Mouse (Mus musculus): ENCODE data around the gene F830045P16Rik. TPM values are rescaled to one million over a fixed set of nuclear protein-coding genes. Genes with fewer than 3 reads are reported as not detected.

F830045P16Rik gene
- polyA plus RNA-seq, 1 experiment from 2014 or later = 0.05 TPM

GRCm38 (mm10) chr2:129423741-129424140 lies 112.7 kb downstream of the F830045P16Rik start:
- Histone ChIP-seq H3K36me3 (ENCODE audit: control insufficient read depth, insufficient read depth, low read length) (no peaks in the 10 kb centered on the region), H3K4me2 (replicated peaks; ENCODE audit: low read depth) (no peak overlapping the region), H3K9me3 (ENCODE audit: control insufficient read depth, low read length) (no peaks in the 10 kb centered on the region), H3K4me3 (ENCODE audit: low read depth, low read length) (no peak overlapping the region), H3K9ac (ENCODE audit: low read length) (no peak overlapping the region), H3K27me3 (ENCODE audit: control insufficient read depth, insufficient read depth, low read length) (no peaks in the 10 kb centered on the region), H3K27ac (replicated peaks) (no peak overlapping the region), H3K4me1 (replicated peaks; ENCODE audit: control insufficient read depth, insufficient read depth) (no peaks in the 10 kb centered on the region)
- whole genome bisulfite sequencing = 67% methylated on average over 3 of the region's 3 CpGs
- TF ChIP-seq CTCF (IDR thresholded peaks at IDR 0.05; ENCODE audit: low read depth) (no peak), EP300 (optimal IDR thresholded peaks at IDR 0.05) (no peak)
- no peak for ATAC-seq (ENCODE audit: low FRiP score, low TSS enrichment)
- no peak for DNase-seq (ENCODE audit: low spot score)

- ATAC-seq (ENCODE audit: low FRiP score, low TSS enrichment) = no peak
- H3K27me3 ChIP-seq (ENCODE audit: control insufficient read depth, insufficient read depth, low read length) = no peaks in the 10 kb centered on the region
- no peak overlapping the region for H3K4me3 ChIP-seq (ENCODE audit: low read depth, low read length)
- H3K27ac ChIP-seq (replicated peaks) = no peak overlapping the region
- 64% methylated on average over 10 of the region's 10 CpGs for WGBS
- no peak overlapping the region for H3K9ac ChIP-seq (ENCODE audit: low read length)
- H3K9me3 ChIP-seq (ENCODE audit: control insufficient read depth, low read length) = no peaks in the 10 kb centered on the region
- no peak for TF ChIP-seq CTCF (IDR thresholded peaks at IDR 0.05; ENCODE audit: low read depth)
- no peak for TF ChIP-seq EP300 (optimal IDR thresholded peaks at IDR 0.05)
- no peak overlapping the region for H3K4me2 ChIP-seq (replicated peaks; ENCODE audit: low read depth)
- no peaks in the 10 kb centered on the region for H3K4me1 ChIP-seq (replicated peaks; ENCODE audit: control insufficient read depth, insufficient read depth)
- no peak for DNase-seq (ENCODE audit: low spot score)
- H3K36me3 ChIP-seq (ENCODE audit: control insufficient read depth, insufficient read depth, low read length) = no peaks in the 10 kb centered on the region
These were observed 115.4 kb downstream of the F830045P16Rik start for GRCm38 (mm10) chr2:129420897-129421561.

GRCm38 (mm10) chr2:129419361-129419880 lies 117.0 kb downstream of the F830045P16Rik start:
- TF ChIP-seq EP300 (optimal IDR thresholded peaks at IDR 0.05) (no peak), CTCF (IDR thresholded peaks at IDR 0.05; ENCODE audit: low read depth) (no peak)
- Histone ChIP-seq H3K9me3 (ENCODE audit: control insufficient read depth, low read length) (no peaks in the 10 kb centered on the region), H3K27ac (replicated peaks) (no peak overlapping the region), H3K4me2 (replicated peaks; ENCODE audit: low read depth) (no peak overlapping the region), H3K9ac (ENCODE audit: low read length) (no peak overlapping the region), H3K36me3 (ENCODE audit: control insufficient read depth, insufficient read depth, low read length) (no peaks in the 10 kb centered on the region), H3K4me1 (replicated peaks; ENCODE audit: control insufficient read depth, insufficient read depth) (no peaks in the 10 kb centered on the region), H3K4me3 (ENCODE audit: low read depth, low read length) (no peak overlapping the region), H3K27me3 (ENCODE audit: control insufficient read depth, insufficient read depth, low read length) (no peaks in the 10 kb centered on the region)
- WGBS = 80% methylated on average over 3 of the region's 3 CpGs
- DNase-seq (ENCODE audit: low spot score) (no peak), ATAC-seq (ENCODE audit: low FRiP score, low TSS enrichment) (no peak)

- no peak for TF ChIP-seq CTCF (IDR thresholded peaks at IDR 0.05; ENCODE audit: low read depth)
- TF ChIP-seq EP300 (optimal IDR thresholded peaks at IDR 0.05) = no peak
- Histone ChIP-seq H3K36me3 (ENCODE audit: control insufficient read depth, insufficient read depth, low read length) (no peaks in the 10 kb centered on the region), H3K4me3 (ENCODE audit: low read depth, low read length) (no peak overlapping the region), H3K27ac (replicated peaks) (no peak overlapping the region), H3K4me1 (replicated peaks; ENCODE audit: control insufficient read depth, insufficient read depth) (no peaks in the 10 kb centered on the region), H3K4me2 (replicated peaks; ENCODE audit: low read depth) (no peak overlapping the region), H3K9me3 (ENCODE audit: control insufficient read depth, low read length) (no peaks in the 10 kb centered on the region), H3K9ac (ENCODE audit: low read length) (no peak overlapping the region), H3K27me3 (ENCODE audit: control insufficient read depth, insufficient read depth, low read length) (no peaks in the 10 kb centered on the region)
- DNase-seq (ENCODE audit: low spot score) = no peak
- ATAC-seq (ENCODE audit: low FRiP score, low TSS enrichment) = no peak
- WGBS = 77% methylated on average over 3 of the region's 3 CpGs
These were observed 121.8 kb downstream of the F830045P16Rik start for GRCm38 (mm10) chr2:129414593-129414992.

GRCm38 (mm10) chr2:129413488-129413887 lies 122.9 kb downstream of the F830045P16Rik start:
- H3K9me3 ChIP-seq (ENCODE audit: control insufficient read depth, low read length) = no peaks in the 10 kb centered on the region
- ATAC-seq (ENCODE audit: low FRiP score, low TSS enrichment) (no peak), DNase-seq (ENCODE audit: low spot score) (no peak)
- no peak overlapping the region for H3K4me2 ChIP-seq (replicated peaks; ENCODE audit: low read depth)
- H3K36me3 ChIP-seq (ENCODE audit: control insufficient read depth, insufficient read depth, low read length) = no peaks in the 10 kb centered on the region
- WGBS = 50% methylated on average over 6 of the region's 6 CpGs
- no peak overlapping the region for H3K9ac ChIP-seq (ENCODE audit: low read length)
- no peak overlapping the region for H3K27ac ChIP-seq (replicated peaks)
- no peaks in the 10 kb centered on the region for H3K4me1 ChIP-seq (replicated peaks; ENCODE audit: control insufficient read depth, insufficient read depth)
- TF ChIP-seq EP300 (optimal IDR thresholded peaks at IDR 0.05) (no peak), CTCF (IDR thresholded peaks at IDR 0.05; ENCODE audit: low read depth) (no peak)
- no peaks in the 10 kb centered on the region for H3K27me3 ChIP-seq (ENCODE audit: control insufficient read depth, insufficient read depth, low read length)
- no peak overlapping the region for H3K4me3 ChIP-seq (ENCODE audit: low read depth, low read length)

GRCm38 (mm10) chr2:129411651-129412050 lies 124.8 kb downstream of the F830045P16Rik start:
- H3K9me3 ChIP-seq (ENCODE audit: control insufficient read depth, low read length) = no peaks in the 10 kb centered on the region
- H3K9ac ChIP-seq (ENCODE audit: low read length) = no peak overlapping the region
- no peak overlapping the region for H3K4me2 ChIP-seq (replicated peaks; ENCODE audit: low read depth)
- H3K27ac ChIP-seq (replicated peaks) = no peak overlapping the region
- TF ChIP-seq CTCF (IDR thresholded peaks at IDR 0.05; ENCODE audit: low read depth) = no peak
- TF ChIP-seq EP300 (optimal IDR thresholded peaks at IDR 0.05) = no peak
- no peak overlapping the region for H3K4me3 ChIP-seq (ENCODE audit: low read depth, low read length)
- H3K36me3 ChIP-seq (ENCODE audit: control insufficient read depth, insufficient read depth, low read length) = no peaks in the 10 kb centered on the region
- ATAC-seq (ENCODE audit: low FRiP score, low TSS enrichment) (no peak), DNase-seq (ENCODE audit: low spot score) (no peak)
- no peaks in the 10 kb centered on the region for H3K27me3 ChIP-seq (ENCODE audit: control insufficient read depth, insufficient read depth, low read length)
- H3K4me1 ChIP-seq (replicated peaks; ENCODE audit: control insufficient read depth, insufficient read depth) = no peaks in the 10 kb centered on the region
- 55% methylated on average over 3 of the region's 3 CpGs for WGBS

Measured in stomach, postnatal 0 days (tissue).